Mouse (Mus musculus): ENCODE measurements around the gene Ptprd. TPM values are rescaled to one million over a fixed set of nuclear protein-coding genes. Genes with fewer than 3 reads are reported as not detected.
"Not testable (repeated sequence)": the region's sequence is repeated elsewhere in the genome, so short reads cannot be mapped to it uniquely, and the experiment has no call there.

Gene Ptprd
- polyA plus RNA-seq, 1 experiment: 108 TPM

DNA sequence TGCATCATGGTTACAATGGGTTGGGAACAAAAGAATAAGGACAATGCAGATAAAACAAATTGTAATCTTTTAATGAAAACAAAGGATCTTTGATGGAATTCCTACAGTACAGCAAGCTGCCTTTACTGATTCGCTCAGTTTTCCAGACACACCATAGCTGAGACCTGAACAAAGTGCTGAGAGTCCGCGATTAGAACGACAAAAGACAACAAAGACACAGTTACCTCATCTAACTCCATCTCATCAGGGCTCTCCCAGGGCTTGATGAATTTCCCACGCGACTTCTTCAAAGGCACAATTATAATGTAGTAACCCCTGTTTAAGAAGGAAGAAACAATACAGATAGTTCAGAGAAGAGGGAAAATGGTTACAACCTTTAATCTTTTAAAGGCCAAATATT lies 2140.0 kb downstream of the Ptprd start:
- H3K4me1 ChIP-seq (ENCODE audit: control insufficient read depth, insufficient read depth, low read length): peaks cover 2% of the 10 kb centered on the region; the same call in 1 of the 2 replicates
- 79% methylated on average over 6 of the region's 6 CpGs for WGBS
- H3K4me3 ChIP-seq (replicated peaks; ENCODE audit: insufficient read depth, low read depth, low read length): no peak overlapping the region
- no peaks in the 10 kb centered on the region for H3K27me3 ChIP-seq (ENCODE audit: control insufficient read depth, insufficient read depth, low read length)
- TF ChIP-seq POLR2A (IDR thresholded peaks at IDR 0.05; ENCODE audit: borderline replicate concordance, insufficient read depth, low read length) (no peak), CTCF (IDR thresholded peaks at IDR 0.05; ENCODE audit: borderline replicate concordance, insufficient read depth, low read depth, low read length) (no peak)
- no peak for DNase-seq
- no peak overlapping the region for H3K27ac ChIP-seq (ENCODE audit: insufficient read depth, low read length)

DNA sequence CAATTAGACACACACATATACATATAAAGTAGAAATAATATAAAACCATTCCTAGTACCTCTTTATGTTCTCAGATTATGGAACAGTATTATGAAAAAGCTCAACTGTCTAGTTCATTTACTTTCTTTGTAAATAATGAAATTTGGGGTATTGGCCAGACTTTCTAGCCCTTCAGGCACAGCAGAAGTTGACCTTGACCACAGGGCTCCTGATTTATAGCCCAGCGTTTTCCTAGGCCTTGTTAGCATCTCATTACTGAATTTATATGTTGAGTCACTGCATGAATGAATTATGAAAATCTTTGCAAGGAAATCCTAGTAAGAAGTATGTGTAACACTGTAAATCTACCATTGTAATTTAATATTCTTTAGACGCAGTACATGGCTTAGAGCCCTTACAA lies 2154.9 kb downstream of the Ptprd start:
- Histone ChIP-seq H3K4me3 (replicated peaks; ENCODE audit: insufficient read depth, low read depth, low read length) (no peak overlapping the region), H3K4me1 (ENCODE audit: control insufficient read depth, insufficient read depth, low read length) (no peaks in the 10 kb centered on the region), H3K27me3 (ENCODE audit: control insufficient read depth, insufficient read depth, low read length) (no peaks in the 10 kb centered on the region), H3K27ac (ENCODE audit: insufficient read depth, low read length) (no peak overlapping the region)
- DNase-seq: no peak
- WGBS: 77% methylated on average over 2 of the region's 2 CpGs
- TF ChIP-seq CTCF (IDR thresholded peaks at IDR 0.05; ENCODE audit: borderline replicate concordance, insufficient read depth, low read depth, low read length) (no peak), POLR2A (IDR thresholded peaks at IDR 0.05; ENCODE audit: borderline replicate concordance, insufficient read depth, low read length) (no peak)

DNA sequence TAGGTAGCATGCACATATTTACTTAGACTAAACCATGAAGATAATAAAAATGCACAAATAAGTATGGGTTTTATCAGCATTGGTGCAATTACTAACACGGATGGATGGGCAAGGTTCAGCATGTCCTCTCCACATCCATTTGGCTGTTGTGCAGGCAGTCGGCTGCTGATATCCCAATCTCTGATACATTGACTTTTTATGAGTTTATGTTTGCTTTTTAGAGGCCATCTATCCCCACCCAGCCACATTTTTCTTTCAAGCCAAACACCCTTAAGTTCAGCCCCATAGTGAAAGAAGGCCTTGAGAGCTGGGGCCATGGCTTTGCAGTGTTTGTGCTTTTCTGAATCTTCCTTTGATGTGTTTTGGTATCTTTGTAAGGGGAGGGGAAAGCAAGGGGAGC lies 2166.1 kb downstream of the Ptprd start:
- DNase-seq: no peak
- H3K27me3 ChIP-seq (ENCODE audit: control insufficient read depth, insufficient read depth, low read length): no peaks in the 10 kb centered on the region
- no peak overlapping the region for H3K27ac ChIP-seq (ENCODE audit: insufficient read depth, low read length)
- no peaks in the 10 kb centered on the region for H3K4me1 ChIP-seq (ENCODE audit: control insufficient read depth, insufficient read depth, low read length)
- WGBS: 89% methylated on average over 2 of the region's 2 CpGs
- no peak for TF ChIP-seq POLR2A (IDR thresholded peaks at IDR 0.05; ENCODE audit: borderline replicate concordance, insufficient read depth, low read length)
- TF ChIP-seq CTCF (IDR thresholded peaks at IDR 0.05; ENCODE audit: borderline replicate concordance, insufficient read depth, low read depth, low read length): no peak
- H3K4me3 ChIP-seq (replicated peaks; ENCODE audit: insufficient read depth, low read depth, low read length): no peak overlapping the region

DNA sequence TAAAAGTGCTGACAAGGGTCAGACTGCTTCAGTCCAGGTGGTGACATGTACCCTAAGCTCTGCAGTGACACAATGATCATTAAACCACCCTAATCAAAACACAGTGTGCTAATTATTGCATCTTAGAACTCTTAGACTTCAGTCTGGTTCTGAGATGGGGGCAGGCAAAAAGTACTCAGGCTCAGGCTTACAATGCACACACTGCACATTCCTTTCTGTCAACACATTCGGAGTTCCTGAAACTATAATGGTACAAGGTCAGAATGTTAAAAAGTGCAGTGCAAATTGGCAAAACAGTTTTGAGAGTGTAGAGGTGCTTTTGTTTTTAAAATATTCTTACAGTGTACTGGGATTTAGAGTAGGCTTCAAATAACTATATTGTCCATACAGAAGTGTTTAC lies 2167.0 kb downstream of the Ptprd start:
- DNase-seq: no peak
- Histone ChIP-seq H3K27me3 (ENCODE audit: control insufficient read depth, insufficient read depth, low read length) (no peaks in the 10 kb centered on the region), H3K27ac (ENCODE audit: insufficient read depth, low read length) (no peak overlapping the region), H3K4me3 (replicated peaks; ENCODE audit: insufficient read depth, low read depth, low read length) (no peak overlapping the region), H3K4me1 (ENCODE audit: control insufficient read depth, insufficient read depth, low read length) (no peaks in the 10 kb centered on the region)
- no peak for TF ChIP-seq CTCF (IDR thresholded peaks at IDR 0.05; ENCODE audit: borderline replicate concordance, insufficient read depth, low read depth, low read length)
- no peak for TF ChIP-seq POLR2A (IDR thresholded peaks at IDR 0.05; ENCODE audit: borderline replicate concordance, insufficient read depth, low read length)
- 90% methylated on average over 1 of the region's 1 CpGs for WGBS

DNA sequence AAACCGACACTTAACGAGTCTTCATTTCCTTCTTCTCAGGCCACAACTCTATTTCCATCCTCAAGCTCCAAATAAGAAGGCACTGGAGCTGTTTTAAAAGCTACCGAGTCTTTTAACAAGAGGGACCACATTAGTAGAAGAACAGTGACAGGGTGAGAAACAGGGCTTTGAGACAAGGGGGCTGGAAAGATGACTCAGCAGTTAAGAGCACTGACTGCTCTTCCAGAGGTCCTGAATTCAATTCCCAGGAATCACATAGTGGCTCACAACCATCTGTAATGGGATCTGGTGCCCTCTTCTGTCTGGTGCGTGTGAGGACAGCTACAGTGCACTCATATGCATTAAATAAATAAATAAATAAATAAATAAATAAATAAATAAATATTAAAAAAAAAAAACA lies 2174.6 kb downstream of the Ptprd start:
- H3K27ac ChIP-seq (ENCODE audit: insufficient read depth, low read length); H3K4me1 ChIP-seq (ENCODE audit: control insufficient read depth, insufficient read depth, low read length); DNase-seq; H3K27me3 ChIP-seq (ENCODE audit: control insufficient read depth, insufficient read depth, low read length); H3K4me3 ChIP-seq (replicated peaks; ENCODE audit: insufficient read depth, low read depth, low read length): not testable (repeated sequence)
- 89% methylated on average over 4 of the region's 4 CpGs for WGBS

DNA sequence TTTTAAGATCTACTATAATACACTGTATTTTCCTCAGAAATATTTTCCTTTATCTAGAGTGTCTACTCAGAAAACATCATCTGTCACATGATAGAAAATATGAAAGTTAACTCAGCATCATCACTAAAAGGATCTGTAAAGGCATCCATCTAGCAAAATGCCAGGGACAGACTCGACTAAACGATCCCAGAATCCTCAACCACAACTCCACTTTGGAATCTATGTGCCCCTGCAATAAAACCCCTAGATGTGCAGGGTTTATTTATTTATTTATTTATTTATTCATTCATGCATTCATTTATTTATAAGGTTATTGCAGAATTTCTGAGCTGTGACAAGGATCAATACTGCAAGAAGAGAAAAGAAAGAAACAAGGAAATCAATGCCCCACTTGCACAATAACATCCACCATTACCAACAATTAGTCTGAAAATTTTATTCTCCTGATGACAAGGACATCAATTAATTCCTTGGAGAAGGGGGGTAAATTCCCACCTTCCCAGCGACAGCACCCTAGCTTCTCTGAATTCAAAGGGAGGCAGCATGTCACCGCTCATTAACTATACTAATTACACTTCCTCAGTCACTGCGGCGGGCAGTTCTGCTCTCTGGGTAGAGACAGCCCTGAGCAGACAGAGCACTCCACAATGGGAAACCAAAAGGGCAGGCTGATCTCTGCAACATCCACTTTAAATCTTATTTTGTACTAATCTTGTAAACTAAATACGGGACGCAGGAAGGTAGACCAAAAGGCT lies 2186.0 kb downstream of the Ptprd start:
- Histone ChIP-seq H3K4me3 (replicated peaks; ENCODE audit: insufficient read depth, low read depth, low read length) (no peak overlapping the region), H3K27ac (ENCODE audit: insufficient read depth, low read length) (no peak overlapping the region), H3K4me1 (ENCODE audit: control insufficient read depth, insufficient read depth, low read length) (no peaks in the 10 kb centered on the region; the same call in 1 of the 2 replicates), H3K27me3 (ENCODE audit: control insufficient read depth, insufficient read depth, low read length) (no peaks in the 10 kb centered on the region)
- WGBS: 80% methylated on average over 8 of the region's 8 CpGs
- DNase-seq: no peak
- TF ChIP-seq POLR2A (IDR thresholded peaks at IDR 0.05; ENCODE audit: borderline replicate concordance, insufficient read depth, low read length) (no peak), CTCF (IDR thresholded peaks at IDR 0.05; ENCODE audit: borderline replicate concordance, insufficient read depth, low read depth, low read length) (no peak)

DNA sequence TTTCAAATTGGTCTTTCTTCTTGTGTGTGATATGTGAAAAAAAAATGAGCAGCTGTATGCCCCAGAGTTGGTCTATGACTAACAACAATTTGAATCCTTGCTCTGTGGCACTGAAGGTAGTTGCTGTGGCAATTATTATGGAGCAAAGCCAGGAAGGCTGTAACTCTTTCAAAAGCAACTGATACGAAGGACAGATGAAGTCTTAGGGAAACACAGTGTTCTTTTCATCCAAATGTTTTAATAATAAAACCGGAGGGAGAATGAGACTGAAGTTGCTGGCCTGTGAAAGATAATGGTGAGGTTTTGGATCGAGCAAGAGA lies 2187.3 kb downstream of the Ptprd start:
- TF ChIP-seq CTCF (IDR thresholded peaks at IDR 0.05; ENCODE audit: borderline replicate concordance, insufficient read depth, low read depth, low read length) (no peak), POLR2A (IDR thresholded peaks at IDR 0.05; ENCODE audit: borderline replicate concordance, insufficient read depth, low read length) (no peak)
- no peak for DNase-seq
- 52% methylated on average over 3 of the region's 3 CpGs for WGBS

DNA sequence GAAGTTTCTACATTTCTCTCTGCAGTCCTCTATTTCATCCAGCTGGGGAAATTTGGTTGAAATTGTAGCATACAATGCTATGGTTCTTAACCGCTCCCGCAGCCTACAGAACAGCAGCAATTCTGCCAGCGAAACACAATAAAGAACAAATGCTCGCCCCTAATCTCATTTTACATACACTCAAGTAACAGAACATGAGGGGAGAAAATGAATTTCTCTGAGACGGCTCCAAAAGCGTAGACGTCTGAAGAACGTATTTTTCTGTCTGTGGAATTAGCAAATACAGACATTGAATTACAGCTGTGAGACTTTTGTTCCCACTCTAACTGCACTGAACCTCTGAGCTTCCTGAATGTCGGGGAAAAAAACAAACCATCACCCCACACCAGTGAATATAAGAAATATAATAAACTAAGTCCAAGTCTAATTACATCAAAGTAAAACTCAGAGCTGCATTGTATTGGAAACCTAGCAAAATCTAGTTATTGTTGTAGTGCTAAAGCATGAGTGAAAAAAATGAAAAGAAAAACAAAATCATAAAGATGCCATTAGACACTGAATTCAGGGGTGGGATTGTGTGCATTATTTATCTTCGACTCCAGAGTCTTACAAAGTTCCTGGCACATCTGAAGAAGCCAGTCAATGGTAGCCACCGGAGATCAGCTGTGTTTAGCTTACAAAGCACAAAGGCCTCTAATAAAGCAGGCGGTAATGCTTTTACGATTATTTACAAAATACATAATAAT lies 2187.8 kb downstream of the Ptprd start:
- 87% methylated on average over 13 of the region's 13 CpGs for WGBS
- Histone ChIP-seq H3K27ac (ENCODE audit: insufficient read depth, low read length) (no peak overlapping the region), H3K27me3 (ENCODE audit: control insufficient read depth, insufficient read depth, low read length) (no peaks in the 10 kb centered on the region), H3K4me3 (replicated peaks; ENCODE audit: insufficient read depth, low read depth, low read length) (no peak overlapping the region), H3K4me1 (ENCODE audit: control insufficient read depth, insufficient read depth, low read length) (no peaks in the 10 kb centered on the region; the same call in 1 of the 2 replicates)
- TF ChIP-seq CTCF (IDR thresholded peaks at IDR 0.05; ENCODE audit: borderline replicate concordance, insufficient read depth, low read depth, low read length) (no peak), POLR2A (IDR thresholded peaks at IDR 0.05; ENCODE audit: borderline replicate concordance, insufficient read depth, low read length) (no peak)
- DNase-seq: no peak

More for the DNA sequence above, 2187.3 kb downstream of the Ptprd start:
- H3K4me1 ChIP-seq (ENCODE audit: control insufficient read depth, insufficient read depth, low read length): no peaks in the 10 kb centered on the region; the same call in 1 of the 2 replicates
- H3K27ac ChIP-seq (ENCODE audit: insufficient read depth, low read length): no peak overlapping the region
- H3K27me3 ChIP-seq (ENCODE audit: control insufficient read depth, insufficient read depth, low read length): no peaks in the 10 kb centered on the region
- no peak overlapping the region for H3K4me3 ChIP-seq (replicated peaks; ENCODE audit: insufficient read depth, low read depth, low read length)
